In the genomic region with DNA sequence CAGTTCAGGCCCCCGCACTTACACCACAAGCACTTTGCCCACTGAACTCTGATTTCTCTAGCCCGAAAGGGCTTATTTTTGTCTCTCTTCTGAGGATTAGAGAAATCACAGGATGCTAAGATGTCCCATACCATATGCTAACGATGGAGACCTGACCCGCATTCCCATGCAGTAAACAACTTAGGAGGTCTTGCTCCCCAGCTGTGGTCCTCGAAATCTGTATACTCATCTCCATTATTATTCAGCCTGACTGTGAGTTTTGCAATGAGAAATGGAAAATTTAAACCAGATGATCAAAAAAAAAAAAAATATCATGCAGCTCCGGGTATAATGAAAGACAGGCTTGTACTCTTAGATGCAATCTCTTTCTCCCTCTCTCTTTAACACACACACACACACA, we compare ENCODE assay signal across 14 mouse cellular contexts. TPM values are rescaled to one million over a fixed set of nuclear protein-coding genes. Genes with fewer than 3 reads are reported as not detected.
"Had no signal": no experiment of that assay in that cellular context is flagged by ENCODE, and none has a peak within 500 bp of the region (broad histone marks: within the 10 kb centered on the region; RNA-seq: fewer than 3 reads in every experiment).

No protein-coding gene starts in this region.

- H3K4me3 ChIP-seq: midbrain, embryonic 10.5 days had no signal

- ATAC-seq: lung, postnatal 0 days; midbrain, embryonic 16.5 days had no signal

- DNase-seq: kidney, postnatal 14 days; left cerebral cortex, postnatal 4 days; liver; lung, adult 2 months; lung, postnatal 4 days; right cerebral cortex, postnatal 14 days; thymus, postnatal 4 days had no signal

- H3K9ac ChIP-seq: kidney, embryonic 15.5 days; liver, embryonic 14.5 days had no signal

- H3K9me3 ChIP-seq: kidney, embryonic 15.5 days; midbrain, embryonic 10.5 days had no signal

- H3K27me3 ChIP-seq: kidney, embryonic 15.5 days had no signal

- H3K27ac ChIP-seq: kidney, embryonic 15.5 days; liver, embryonic 14.5 days; midbrain, embryonic 10.5 days; stomach, postnatal 0 days had no signal

- H3K36me3 ChIP-seq: kidney, embryonic 15.5 days; midbrain, embryonic 10.5 days had no signal

RNA-seq across cellular contexts. Expression of a gene that starts 38.4 kb away (rescaled TPM):
- total RNA-seq: megakaryocyte, adult 5-6 weeks had no signal
